In genomic region chr12:56958244-56958643, GRCm38 (mm10) we compare ENCODE assay signal across 22 mouse cellular contexts.
DNase-seq lines count a peak whose midpoint lies in the region; ATAC-seq and TF ChIP-seq lines count a peak whose summit lies in the region.
"Had no signal": no experiment of that assay in that cellular context is flagged by ENCODE, and none has a peak within 500 bp of the region (broad histone marks: within the 10 kb centered on the region; RNA-seq: fewer than 3 reads in every experiment).

No protein-coding gene starts in this region.

- no peak overlapping the region for H3K27ac ChIP-seq in heart, embryonic 15.5 days
- H3K27ac ChIP-seq in lung, embryonic 16.5 days (ENCODE audit: low read length) = no peak overlapping the region
- H3K27ac ChIP-seq in embryonic facial prominence, embryonic 14.5 days (replicated peaks; ENCODE audit: low read depth, low read length) = no peak overlapping the region
- H3K27ac ChIP-seq in stomach, postnatal 0 days (replicated peaks) = no peak overlapping the region
- H3K27ac ChIP-seq: forebrain, embryonic 15.5 days; kidney, postnatal 0 days; limb, embryonic 13.5 days; liver, embryonic 13.5 days had no signal

- TF ChIP-seq EP300 in stomach, postnatal 0 days (optimal IDR thresholded peaks at IDR 0.05) = no peak

- no peak for ATAC-seq in heart, embryonic 15.5 days (replicated peaks; ENCODE audit: insufficient number of reproducible peaks, insufficient read depth, low FRiP score, low read depth)
- ATAC-seq in lung, embryonic 16.5 days (ENCODE audit: low read depth) = peak; percentile 52; the same call in 1 of the 2 replicates
- peak; percentile 12; the same call in 1 of the 2 replicates for ATAC-seq in embryonic facial prominence, embryonic 14.5 days (ENCODE audit: low read depth)
- no peak for ATAC-seq in stomach, postnatal 0 days (ENCODE audit: low FRiP score, low TSS enrichment)
- ATAC-seq: forebrain, embryonic 15.5 days had no signal

- H3K9ac ChIP-seq in heart, embryonic 15.5 days = no peak overlapping the region
- no peak overlapping the region for H3K9ac ChIP-seq in lung, embryonic 16.5 days (ENCODE audit: low read length)
- H3K9ac ChIP-seq in embryonic facial prominence, embryonic 14.5 days (ENCODE audit: low read depth, low read length) = no peak overlapping the region
- no peak overlapping the region for H3K9ac ChIP-seq in stomach, postnatal 0 days (ENCODE audit: low read length)
- H3K9ac ChIP-seq: forebrain, embryonic 15.5 days; limb, embryonic 13.5 days; liver, embryonic 13.5 days had no signal

- H3K4me2 ChIP-seq in heart, embryonic 15.5 days = peak overlapping the region; percentile 52; the same call in 1 of the 2 replicates
- no peak overlapping the region for H3K4me2 ChIP-seq in lung, embryonic 16.5 days (ENCODE audit: low read depth, low read length)
- H3K4me2 ChIP-seq in embryonic facial prominence, embryonic 14.5 days (ENCODE audit: low read depth, low read length) = peak overlapping the region; percentile 53
- peak overlapping the region; percentile 42 for H3K4me2 ChIP-seq in stomach, postnatal 0 days (replicated peaks; ENCODE audit: low read depth)
- H3K4me2 ChIP-seq: liver, embryonic 13.5 days had no signal

- peaks cover 14% of the 10 kb centered on the region for H3K4me1 ChIP-seq in heart, embryonic 15.5 days (replicated peaks)
- no peaks in the 10 kb centered on the region for H3K4me1 ChIP-seq in lung, embryonic 16.5 days (replicated peaks; ENCODE audit: control insufficient read depth, insufficient read depth, low read length)
- peaks cover 6% of the 10 kb centered on the region; the same call in 1 of the 2 replicates for H3K4me1 ChIP-seq in embryonic facial prominence, embryonic 14.5 days (ENCODE audit: control insufficient read depth, insufficient read depth, low read length)
- no peaks in the 10 kb centered on the region for H3K4me1 ChIP-seq in stomach, postnatal 0 days (replicated peaks; ENCODE audit: control insufficient read depth, insufficient read depth)
- H3K4me1 ChIP-seq: liver, embryonic 13.5 days; megakaryocyte, embryonic 14.5 days had no signal

- TF ChIP-seq CTCF in stomach, postnatal 0 days (IDR thresholded peaks at IDR 0.05; ENCODE audit: low read depth) = no peak

- H3K36me3 ChIP-seq in heart, embryonic 15.5 days = no peaks in the 10 kb centered on the region
- H3K36me3 ChIP-seq in lung, embryonic 16.5 days (ENCODE audit: control insufficient read depth, insufficient read depth, low read length) = no peaks in the 10 kb centered on the region
- H3K36me3 ChIP-seq in embryonic facial prominence, embryonic 14.5 days (ENCODE audit: control insufficient read depth, insufficient read depth, low read length) = no peaks in the 10 kb centered on the region
- no peaks in the 10 kb centered on the region for H3K36me3 ChIP-seq in stomach, postnatal 0 days (ENCODE audit: control insufficient read depth, insufficient read depth, low read length)
- H3K36me3 ChIP-seq: forebrain, embryonic 15.5 days; limb, embryonic 13.5 days; liver, embryonic 13.5 days had no signal

- no peaks in the 10 kb centered on the region for H3K9me3 ChIP-seq in heart, embryonic 15.5 days (replicated peaks)
- no peaks in the 10 kb centered on the region for H3K9me3 ChIP-seq in lung, embryonic 16.5 days (ENCODE audit: control insufficient read depth, low read length)
- H3K9me3 ChIP-seq in embryonic facial prominence, embryonic 14.5 days (ENCODE audit: control insufficient read depth, low read length) = no peaks in the 10 kb centered on the region
- no peaks in the 10 kb centered on the region for H3K9me3 ChIP-seq in stomach, postnatal 0 days (ENCODE audit: control insufficient read depth, low read length)
- H3K9me3 ChIP-seq: forebrain, embryonic 15.5 days; limb, embryonic 13.5 days; liver, embryonic 13.5 days had no signal

- 25% methylated on average over 11 of the region's 11 CpGs for WGBS in heart, embryonic 15.5 days
- WGBS in lung, embryonic 16.5 days = 33% methylated on average over 11 of the region's 11 CpGs
- WGBS in embryonic facial prominence, embryonic 14.5 days = 32% methylated on average over 11 of the region's 11 CpGs
- 30% methylated on average over 11 of the region's 11 CpGs for WGBS in stomach, postnatal 0 days

- no peak overlapping the region for H3K4me3 ChIP-seq in heart, embryonic 15.5 days
- no peak overlapping the region for H3K4me3 ChIP-seq in lung, embryonic 16.5 days (ENCODE audit: low read length)
- H3K4me3 ChIP-seq in embryonic facial prominence, embryonic 14.5 days (ENCODE audit: low read depth, low read length) = no peak overlapping the region
- 0 out of 2 replicates have a peak overlapping the region, but pooled peaks have one; percentile 18 for H3K4me3 ChIP-seq in stomach, postnatal 0 days (ENCODE audit: low read depth, low read length)
- H3K4me3 ChIP-seq: erythroblast, embryonic 14.5 days; forebrain, embryonic 15.5 days; limb, embryonic 13.5 days; liver, embryonic 13.5 days; megakaryocyte, embryonic 14.5 days had no signal

- DNase-seq in heart, adult 18-20 months = no peak
- DNase-seq in lung, postnatal 25 days (ENCODE audit: low spot score) = no peak
- peak; percentile 41 for DNase-seq in embryonic facial prominence, embryonic 14.5 days (ENCODE audit: low spot score)
- no peak for DNase-seq in stomach, postnatal 0 days (ENCODE audit: low spot score)
- no peak for DNase-seq in adrenal gland, postnatal 4 days (ENCODE audit: low spot score in 2 of 2)
- DNase-seq: adrenal gland, adult 8-10 months; cerebellum, adult 9-11 months; gastrocnemius, postnatal 25 days; heart, postnatal 4 days; kidney, adult 11 months; layer of hippocampus, postnatal 36 days; liver, embryonic 13.5 days; lung, postnatal 14 days; right cerebral cortex, postnatal 4 days; thymus, postnatal 36 days had no signal

- H3K27me3 ChIP-seq in heart, embryonic 15.5 days = peaks cover 7% of the 10 kb centered on the region; the same call in 1 of the 2 replicates
- H3K27me3 ChIP-seq in lung, embryonic 16.5 days (ENCODE audit: control insufficient read depth, insufficient read depth, low read depth, low read length) = no peaks in the 10 kb centered on the region
- H3K27me3 ChIP-seq in embryonic facial prominence, embryonic 14.5 days (replicated peaks; ENCODE audit: control insufficient read depth, insufficient read depth, low read length) = peaks cover 4% of the 10 kb centered on the region; the same call in 1 of the 2 replicates
- H3K27me3 ChIP-seq in stomach, postnatal 0 days (ENCODE audit: control insufficient read depth, insufficient read depth, low read length) = no peaks in the 10 kb centered on the region
- H3K27me3 ChIP-seq: forebrain, embryonic 15.5 days; liver, embryonic 13.5 days; megakaryocyte, embryonic 14.5 days had no signal

Comparison
In these comparisons a context has a peak if more than half of its experiments do, and no peak if none do; other contexts are left out.
1. ATAC-seq: peak in lung, embryonic 16.5 days (single experiment) and embryonic facial prominence, embryonic 14.5 days (single experiment); none in heart, embryonic 15.5 days (single experiment) and stomach, postnatal 0 days (single experiment).